Mouse (Mus musculus): ENCODE measurements at regions not wholly inside any gene's neighbourhood (a gene's known extent, or its start where the extent isn't known, plus 50 kb on each side); places are given as distances from the start of the nearest gene placed in this dataset.

DNA sequence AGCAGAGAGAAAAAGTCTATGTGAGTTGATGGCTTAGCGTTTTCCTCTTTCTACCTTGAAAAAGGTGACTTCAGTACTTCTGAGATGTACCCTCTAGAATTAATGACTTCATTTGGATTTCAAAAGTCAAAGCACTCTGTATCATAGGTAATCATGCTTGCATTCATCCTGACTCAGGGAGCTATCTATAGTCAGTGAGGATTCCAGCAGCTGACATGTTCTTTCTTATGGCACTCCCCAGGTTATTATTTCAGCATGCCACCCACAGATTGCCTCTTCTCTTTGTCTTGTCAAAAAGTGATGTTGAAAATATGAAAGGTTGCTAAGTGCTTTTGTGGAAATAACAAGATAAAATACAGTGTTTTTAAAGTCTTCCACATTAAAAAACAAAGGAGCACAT, 540.0 kb upstream of the Frg1 start:
- peaks cover 12% of the 10 kb centered on the region for H3K9me3 ChIP-seq (replicated peaks; ENCODE audit: low read length)
- no peak overlapping the region for H3K27ac ChIP-seq (ENCODE audit: insufficient read depth, low read depth)
- TF ChIP-seq ZNF384 (IDR thresholded peaks at IDR 0.05; ENCODE audit: low read depth, low read length) (no peak), NRF1 (IDR thresholded peaks at IDR 0.05; ENCODE audit: low read depth, low read length) (no peak), CHD1 (IDR thresholded peaks at IDR 0.05; ENCODE audit: low read depth, low read length) (no peak), MAZ (IDR thresholded peaks at IDR 0.05; ENCODE audit: low read depth, low read length) (no peak), ELF1 (IDR thresholded peaks at IDR 0.05; ENCODE audit: low read depth, low read length) (no peak), MXI1 (IDR thresholded peaks at IDR 0.05; ENCODE audit: low read depth, low read length) (no peak), POLR2A (IDR thresholded peaks at IDR 0.05; ENCODE audit: low read depth, low read length) (no peak), RAD21 (IDR thresholded peaks at IDR 0.05; ENCODE audit: low read depth, low read length) (no peak), KAT2A (IDR thresholded peaks at IDR 0.05; ENCODE audit: insufficient replicate concordance, low read length) (no peak)
- no peaks in the 10 kb centered on the region for H3K79me2 ChIP-seq (replicated peaks; ENCODE audit: control insufficient read depth, extremely low read depth, insufficient read depth, poor library complexity, severe bottlenecking)
- H3K27me3 ChIP-seq (replicated peaks) = no peaks in the 10 kb centered on the region
- no peaks in the 10 kb centered on the region for H3K36me3 ChIP-seq (replicated peaks in 1 of 2; ENCODE audit: control insufficient read depth in 1 of 2, insufficient read depth in 1 of 2, low read length in 1 of 2)
- in situ Hi-C loops (cut with MboI; ENCODE audit: low pct_ligation_motif_present, low pct_unique_long_range_greater_than_20kb, low sequenced_read_pairs) (no loop called here), dilution Hi-C loops (cut with MboI; ENCODE audit: extremely low pct_ligation_motif_present, extremely low pct_unique_long_range_greater_than_20kb, low sequenced_read_pairs) (no loop called here)
- no peak overlapping the region for H3K4me3 ChIP-seq (replicated peaks in 1 of 3; ENCODE audit: low read depth in 2 of 3, low read length in 2 of 3, poor library complexity in 1 of 3)
- H3K4me2 ChIP-seq (ENCODE audit: insufficient read depth, low read depth, poor library complexity, severe bottlenecking) = no peak overlapping the region
- no peaks in the 10 kb centered on the region for H3K4me1 ChIP-seq (ENCODE audit: control insufficient read depth in 1 of 2, insufficient read depth in 2 of 2)
- DNase-seq (ENCODE audit: extremely low read depth) = no peak
- H3K9ac ChIP-seq (ENCODE audit: insufficient read depth, low read depth) = no peak overlapping the region

DNA sequence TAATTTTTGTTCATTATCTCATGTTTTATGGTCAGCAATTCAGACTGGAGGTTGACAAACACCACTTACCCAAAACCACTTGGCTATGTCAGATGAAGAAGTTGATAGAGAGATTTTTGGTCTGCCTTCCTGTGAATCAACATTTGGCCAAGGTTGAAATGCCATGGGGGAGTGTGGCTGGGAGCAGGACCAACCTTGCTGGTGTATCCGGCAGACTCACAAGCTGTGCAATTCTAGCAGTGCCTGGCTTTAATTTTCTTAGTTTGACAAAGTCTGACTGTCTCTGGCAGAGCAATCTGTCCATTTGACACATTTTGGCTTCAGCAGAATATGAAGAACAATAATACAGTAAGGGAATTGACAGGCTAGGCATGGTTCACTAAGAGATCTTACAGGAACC, 533.9 kb upstream of the Frg1 start:
- DNase-seq (ENCODE audit: extremely low read depth) = no peak
- no peak overlapping the region for H3K4me3 ChIP-seq (replicated peaks in 1 of 3; ENCODE audit: low read depth in 2 of 3, low read length in 2 of 3, poor library complexity in 1 of 3)
- H3K79me2 ChIP-seq (replicated peaks; ENCODE audit: control insufficient read depth, extremely low read depth, insufficient read depth, poor library complexity, severe bottlenecking) = no peaks in the 10 kb centered on the region
- H3K9me3 ChIP-seq (replicated peaks; ENCODE audit: low read length) = peaks cover 12% of the 10 kb centered on the region
- no peak overlapping the region for H3K4me2 ChIP-seq (ENCODE audit: insufficient read depth, low read depth, poor library complexity, severe bottlenecking)
- dilution Hi-C loops (cut with MboI; ENCODE audit: extremely low pct_ligation_motif_present, extremely low pct_unique_long_range_greater_than_20kb, low sequenced_read_pairs) (no loop called here), in situ Hi-C loops (cut with MboI; ENCODE audit: low pct_ligation_motif_present, low pct_unique_long_range_greater_than_20kb, low sequenced_read_pairs) (no loop called here)
- no peak overlapping the region for H3K9ac ChIP-seq (ENCODE audit: insufficient read depth, low read depth)
- no peaks in the 10 kb centered on the region for H3K4me1 ChIP-seq (ENCODE audit: control insufficient read depth in 1 of 2, insufficient read depth in 2 of 2)
- no peaks in the 10 kb centered on the region for H3K36me3 ChIP-seq (replicated peaks in 1 of 2; ENCODE audit: control insufficient read depth in 1 of 2, insufficient read depth in 1 of 2, low read length in 1 of 2)
- H3K27me3 ChIP-seq (replicated peaks) = no peaks in the 10 kb centered on the region
- TF ChIP-seq SMC3 (IDR thresholded peaks at IDR 0.05; ENCODE audit: low read depth, low read length) (no peak), E2F4 (IDR thresholded peaks at IDR 0.05; ENCODE audit: insufficient replicate concordance, low read depth, low read length) (no peak), RAD21 (IDR thresholded peaks at IDR 0.05; ENCODE audit: low read depth, low read length) (no peak), PAX5 (IDR thresholded peaks at IDR 0.05; ENCODE audit: low read length) (no peak), JUND (conservative IDR thresholded peaks at IDR 0.05; ENCODE audit: low read depth, low read length) (no peak), GABPA (IDR thresholded peaks at IDR 0.05; ENCODE audit: insufficient replicate concordance, low read depth, low read length) (no peak), TCF12 (IDR thresholded peaks at IDR 0.05; ENCODE audit: low read depth, low read length) (no peak), MAX (IDR thresholded peaks at IDR 0.05; ENCODE audit: low read length) (no peak), UBTF (IDR thresholded peaks at IDR 0.05; ENCODE audit: low read depth, low read length) (no peak), NELFE (IDR thresholded peaks at IDR 0.05; ENCODE audit: low read depth, low read length) (no peak), SIN3A (IDR thresholded peaks at IDR 0.05; ENCODE audit: low read length) (no peak), POLR2A (IDR thresholded peaks at IDR 0.05; ENCODE audit: low read depth, low read length) (no peak), CHD1 (IDR thresholded peaks at IDR 0.05; ENCODE audit: low read depth, low read length) (no peak), USF1 (IDR thresholded peaks at IDR 0.05; ENCODE audit: low read depth, low read length) (no peak), ZNF384 (IDR thresholded peaks at IDR 0.05; ENCODE audit: low read depth, low read length) (no peak), ZC3H11A (IDR thresholded peaks at IDR 0.05; ENCODE audit: low read depth, low read length) (no peak), ETS1 (conservative IDR thresholded peaks at IDR 0.05; ENCODE audit: low read depth, low read length) (no peak), HCFC1 (IDR thresholded peaks at IDR 0.05; ENCODE audit: low read depth, low read length) (no peak)
- no peak overlapping the region for H3K27ac ChIP-seq (ENCODE audit: insufficient read depth, low read depth)

Data from CH12.LX (cell line).